Mouse (Mus musculus) forebrain, embryonic 16.5 days (tissue): Measurements from ENCODE around the gene Usp32. TPM values are rescaled to one million over a fixed set of nuclear protein-coding genes. Genes with fewer than 3 reads are reported as not detected.

Experiments used
- ATAC-seq: fragments of 200-750 bp; cut with Nextera tagmentation; 2 replicates; pipeline ENCODE4 v1.8.0; 2017; ENCODE audit warnings: mild to moderate bottlenecking, moderate library complexity
- H3K27ac ChIP-seq: fragments of 300-500 bp; sonication (generic); 2 replicates; pipeline ENCODE4 v1.5.1; 2014; ENCODE audit warnings: low read length, control low read depth
- H3K27me3 ChIP-seq: fragments of 300-500 bp; sonication (generic); replicated peaks from 2 replicates; pipeline ENCODE4 v1.6.1; 2014; ENCODE audit warnings: low read length; ENCODE audit not compliant: control insufficient read depth, insufficient read depth
- H3K36me3 ChIP-seq: fragments of 300-500 bp; sonication (generic); 2 replicates; pipeline ENCODE4 v1.6.1; 2014; ENCODE audit not compliant: control insufficient read depth, insufficient read depth
- H3K4me1 ChIP-seq: fragments of 300-500 bp; sonication (generic); replicated peaks from 2 replicates; pipeline ENCODE4 v1.6.1; 2014; ENCODE audit warnings: low read length; ENCODE audit not compliant: control insufficient read depth, insufficient read depth
- H3K4me2 ChIP-seq: fragments of 300-500 bp; sonication (generic); 2 replicates; pipeline ENCODE4 v1.6.1; 2014; ENCODE audit warnings: mild to moderate bottlenecking, low read length, control low read depth
- H3K4me3 ChIP-seq: fragments of 300-500 bp; sonication (generic); replicated peaks from 2 replicates; pipeline ENCODE4 v1.5.1; 2014; ENCODE audit warnings: mild to moderate bottlenecking, low read length, control low read depth
- H3K9ac ChIP-seq: fragments of 300-500 bp; sonication (generic); replicated peaks from 2 replicates; pipeline ENCODE4 v1.6.1; 2014; ENCODE audit warnings: low read depth, low read length, control low read depth
- H3K9me3 ChIP-seq: fragments of 300-500 bp; sonication (generic); 2 replicates; pipeline ENCODE4 v1.6.1; 2016; ENCODE audit warnings: low read length; ENCODE audit not compliant: control insufficient read depth
- WGBS: fragments of 180-500 bp; shearing (Covaris S2); extraction: QIAGEN DNeasy Blood & Tissue Kit; methylation state at CpG from one replicate; pipeline ENCODE4 v1.1.7; 2014; 5-methylcytosine and 5-hydroxymethylcytosine counted together
- polyA plus RNA-seq: library from polyadenylated mRNA; unstranded; fragments of >200 nt; fragmentation: Nextera tagmentation; extraction: Ambion mirVana; gene quantifications from 2 replicates; pipeline ENCODE4 v1.2.1, GENCODE M21; 2015

Usp32 gene
- 10.5 and 10.9 TPM in 2 replicates for polyA plus RNA-seq

DNA sequence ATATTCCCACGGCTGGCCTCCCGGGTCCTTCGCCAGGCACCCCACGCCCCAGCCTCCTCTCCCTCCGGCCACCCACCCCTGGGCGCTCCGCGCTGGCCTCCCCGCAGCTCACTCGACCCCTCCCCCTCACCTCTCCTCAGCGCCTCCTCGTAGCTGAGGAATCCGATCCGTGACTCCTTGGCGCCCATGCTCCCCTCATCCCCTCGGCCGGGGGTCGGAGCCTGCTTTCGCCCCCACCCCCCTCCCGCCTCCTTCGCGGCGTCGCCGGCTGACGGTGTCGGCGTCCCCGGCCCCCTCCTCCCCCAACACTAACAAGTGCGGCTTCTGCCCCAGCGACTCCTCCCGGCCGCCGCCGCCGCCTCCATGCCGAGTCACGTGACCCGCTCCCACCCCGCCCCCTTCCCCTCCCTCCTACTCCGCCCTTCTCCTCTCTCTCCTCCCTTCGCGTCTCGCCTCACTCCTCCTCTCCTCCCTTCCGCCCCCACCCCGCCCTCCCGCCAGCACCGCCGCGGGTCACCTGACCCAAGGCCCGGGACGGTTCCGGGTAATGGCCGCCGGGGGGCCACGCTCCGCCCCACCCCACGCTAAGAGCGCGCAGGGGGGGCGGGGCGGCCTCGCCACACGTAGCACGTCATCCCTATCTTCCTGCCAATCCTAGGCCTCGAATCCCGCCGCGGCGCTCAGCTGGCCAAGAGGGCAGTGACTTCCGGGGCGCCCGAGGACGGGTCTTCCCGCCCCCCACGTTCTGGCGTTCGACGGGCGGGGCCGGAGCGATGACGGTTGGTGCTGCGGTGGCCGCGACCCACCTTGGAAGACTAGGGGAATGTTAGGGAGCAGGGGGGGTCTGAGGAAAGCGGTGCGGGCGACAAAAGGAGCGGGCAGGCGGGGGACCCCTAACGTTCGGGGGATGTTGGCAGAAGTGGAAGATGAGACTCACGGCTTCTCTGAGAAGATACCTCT, at the start of gene Usp32:
TSS of gene Usp32 (minus strand) at position 581 of the 960 bp plus-strand sequence.
- Histone ChIP-seq H3K27ac (peak within 1 kb of the TSS; percentile 87), H3K27me3 (no peaks in the 10 kb centered on the region), H3K4me2 (peak within 1 kb of the TSS; percentile 66), H3K9ac (peak within 1 kb of the TSS; percentile 92), H3K4me3 (peak within 1 kb of the TSS; percentile 92), H3K36me3 (no peaks in the 10 kb centered on the region), H3K4me1 (peaks cover 4% of the 10 kb centered on the region; the same call in 1 of the 2 replicates), H3K9me3 (no peaks in the 10 kb centered on the region)
- peak; percentile 96 for ATAC-seq
- WGBS = under 1% methylated on average over 85 of the region's 94 CpGs

DNA sequence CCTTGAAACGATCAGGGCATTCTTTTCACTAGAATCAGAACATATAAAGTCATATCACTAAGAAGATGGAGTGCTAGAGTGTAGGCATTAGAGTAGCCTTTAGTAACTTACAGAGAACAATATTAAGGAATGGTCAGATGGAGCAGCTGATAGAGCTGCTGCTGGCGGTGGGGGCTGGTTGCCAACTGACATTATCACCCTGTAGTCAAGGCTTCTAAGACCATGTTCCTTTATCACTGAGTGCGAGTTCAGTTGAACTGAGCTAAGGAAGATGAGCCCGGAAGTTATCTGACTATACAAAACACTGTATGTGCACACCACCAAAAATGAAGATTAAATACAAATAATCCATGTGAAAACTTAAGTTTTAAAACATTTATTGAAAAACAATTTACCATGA, 49.1 kb upstream of the Usp32 start:
- no peak for ATAC-seq
- Histone ChIP-seq H3K4me1 (no peaks in the 10 kb centered on the region), H3K27me3 (no peaks in the 10 kb centered on the region), H3K4me2 (no peak overlapping the region), H3K4me3 (no peak overlapping the region), H3K9ac (no peak overlapping the region), H3K9me3 (no peaks in the 10 kb centered on the region), H3K27ac (no peak overlapping the region), H3K36me3 (peaks cover 17% of the 10 kb centered on the region)
- 94% methylated on average over 4 of the region's 4 CpGs for WGBS

DNA sequence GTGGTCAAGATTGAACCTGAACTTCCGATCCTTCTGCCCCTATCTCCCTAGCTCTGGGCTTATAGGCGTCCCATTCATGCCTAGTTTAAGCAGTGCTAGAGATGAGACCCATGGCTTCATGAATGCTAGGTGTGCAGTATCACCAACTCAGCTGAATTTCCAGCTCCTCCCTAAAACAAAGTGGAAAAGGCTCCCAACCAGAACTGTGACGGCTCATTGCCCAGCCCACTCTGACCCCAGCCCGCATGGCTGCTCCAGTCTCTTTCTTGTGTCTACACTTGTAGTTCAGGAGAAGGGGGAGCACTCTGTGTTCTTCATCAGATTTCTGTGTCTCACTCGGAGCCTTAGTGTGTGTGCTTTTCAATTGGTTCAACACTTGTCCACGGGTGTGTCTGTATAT, 44.9 kb upstream of the Usp32 start:
- 93% methylated on average over 6 of the region's 6 CpGs for WGBS
- H3K4me1 ChIP-seq = peaks cover 8% of the 10 kb centered on the region
- H3K27ac ChIP-seq = no peak overlapping the region
- H3K9me3 ChIP-seq = no peaks in the 10 kb centered on the region
- no peak overlapping the region for H3K4me3 ChIP-seq
- H3K4me2 ChIP-seq = no peak overlapping the region
- no peak for ATAC-seq
- no peaks in the 10 kb centered on the region for H3K27me3 ChIP-seq
- H3K9ac ChIP-seq = no peak overlapping the region
- no peaks in the 10 kb centered on the region; the same call in 1 of the 2 replicates for H3K36me3 ChIP-seq

DNA sequence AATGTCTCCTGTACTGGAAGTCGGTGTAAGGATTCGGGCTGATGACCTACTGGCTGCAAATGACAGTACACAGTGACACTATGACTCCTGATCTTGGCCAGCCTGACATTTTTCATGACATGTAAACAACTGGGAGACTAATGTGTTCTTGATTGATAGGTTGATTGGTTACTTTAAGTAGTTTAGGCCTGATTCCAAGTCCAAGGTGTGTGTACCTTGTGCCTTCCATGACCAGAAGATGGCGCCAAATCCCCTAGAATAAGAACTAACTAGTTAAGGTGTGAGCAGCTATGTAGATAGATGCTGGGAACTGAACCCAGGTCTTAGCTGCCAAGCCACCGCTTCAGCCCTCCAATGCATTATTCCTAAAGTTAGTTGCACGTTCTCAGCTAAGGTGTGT, 44.1 kb upstream of the Usp32 start:
- H3K27me3 ChIP-seq = no peaks in the 10 kb centered on the region
- ATAC-seq = no peak
- no peak overlapping the region for H3K9ac ChIP-seq
- H3K9me3 ChIP-seq = no peaks in the 10 kb centered on the region
- H3K4me1 ChIP-seq = peaks cover 8% of the 10 kb centered on the region
- H3K36me3 ChIP-seq = no peaks in the 10 kb centered on the region; the same call in 1 of the 2 replicates
- WGBS = 71% methylated on average over 5 of the region's 5 CpGs
- no peak overlapping the region for H3K4me2 ChIP-seq
- H3K27ac ChIP-seq = no peak overlapping the region
- no peak overlapping the region for H3K4me3 ChIP-seq

GRCm38 (mm10) chr11:85183284-85183779, 43.4 kb upstream of the Usp32 start:
- peak overlapping the region; percentile 31 for H3K27ac ChIP-seq
- H3K4me3 ChIP-seq = peak overlapping the region; percentile 42
- H3K9ac ChIP-seq = peak overlapping the region; percentile 50
- H3K27me3 ChIP-seq = no peaks in the 10 kb centered on the region
- H3K4me1 ChIP-seq = peaks cover 8% of the 10 kb centered on the region
- 21% methylated on average over 13 of the region's 13 CpGs for WGBS
- no peaks in the 10 kb centered on the region for H3K36me3 ChIP-seq
- peak overlapping the region; percentile 70 for H3K4me2 ChIP-seq
- ATAC-seq = peak; percentile 47
- H3K9me3 ChIP-seq = no peaks in the 10 kb centered on the region

- peak overlapping the region; percentile 42 for H3K4me3 ChIP-seq
- H3K9ac ChIP-seq = peak overlapping the region; percentile 50
- H3K27me3 ChIP-seq = no peaks in the 10 kb centered on the region
- no peaks in the 10 kb centered on the region for H3K36me3 ChIP-seq
- peak; percentile 97 for ATAC-seq
- H3K9me3 ChIP-seq = no peaks in the 10 kb centered on the region
- peak overlapping the region; percentile 70 for H3K4me2 ChIP-seq
- H3K4me1 ChIP-seq = peaks cover 8% of the 10 kb centered on the region
- H3K27ac ChIP-seq = peak overlapping the region; percentile 31
- WGBS = 5% methylated on average over 20 of the region's 20 CpGs
These were observed 42.8 kb upstream of the Usp32 start for GRCm38 (mm10) chr11:85182617-85183283.

DNA sequence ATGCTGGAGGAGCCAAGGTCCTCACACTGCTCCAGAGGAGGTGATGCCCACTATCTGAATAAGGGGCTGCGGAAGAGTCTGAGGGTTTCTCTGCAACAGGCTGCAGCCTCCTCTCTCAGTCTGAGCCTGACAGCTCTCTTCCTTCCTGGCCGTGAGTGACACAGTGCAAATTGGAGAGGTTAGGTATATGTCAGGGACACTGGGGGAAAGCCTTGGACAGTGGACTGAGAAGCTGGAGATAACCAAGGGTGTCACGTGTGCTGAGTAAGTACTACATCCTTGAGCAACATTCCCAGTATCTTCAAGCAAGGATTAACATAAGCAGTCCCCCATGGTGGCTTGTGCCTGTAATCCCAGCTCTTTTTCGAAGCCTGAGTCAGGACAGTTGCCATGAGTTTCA, 38.5 kb upstream of the Usp32 start:
- Histone ChIP-seq H3K9ac (no peak overlapping the region), H3K27ac (no peak overlapping the region), H3K36me3 (no peaks in the 10 kb centered on the region), H3K9me3 (no peaks in the 10 kb centered on the region), H3K4me3 (no peak overlapping the region), H3K4me1 (peaks cover 8% of the 10 kb centered on the region), H3K4me2 (no peak overlapping the region), H3K27me3 (no peaks in the 10 kb centered on the region)
- ATAC-seq = no peak
- 87% methylated on average over 4 of the region's 4 CpGs for WGBS

- H3K36me3 ChIP-seq = no peaks in the 10 kb centered on the region
- H3K27ac ChIP-seq = no peak overlapping the region
- no peak overlapping the region for H3K4me3 ChIP-seq
- H3K9me3 ChIP-seq = no peaks in the 10 kb centered on the region
- WGBS = 86% methylated on average over 6 of the region's 6 CpGs
- H3K27me3 ChIP-seq = no peaks in the 10 kb centered on the region
- no peak overlapping the region for H3K9ac ChIP-seq
- no peak overlapping the region for H3K4me2 ChIP-seq
- ATAC-seq = no peak
- peaks cover 4% of the 10 kb centered on the region for H3K4me1 ChIP-seq
These were observed 37.8 kb upstream of the Usp32 start for GRCm38 (mm10) chr11:85177761-85178160.

- ATAC-seq = no peak
- Histone ChIP-seq H3K4me2 (no peak overlapping the region), H3K4me3 (no peak overlapping the region), H3K4me1 (no peaks in the 10 kb centered on the region), H3K27ac (no peak overlapping the region), H3K9me3 (no peaks in the 10 kb centered on the region), H3K27me3 (no peaks in the 10 kb centered on the region), H3K9ac (no peak overlapping the region), H3K36me3 (no peaks in the 10 kb centered on the region)
- WGBS = 77% methylated on average over 3 of the region's 3 CpGs
These were observed 36.0 kb upstream of the Usp32 start for GRCm38 (mm10) chr11:85175941-85176340.
